Mouse (Mus musculus): ENCODE measurements around the gene Lama2. TPM values are rescaled to one million over a fixed set of nuclear protein-coding genes. Genes with fewer than 3 reads are reported as not detected.
A peak's percentile ranks its signal among the peaks of the same experiment; 100 is the strongest.

The Lama2 gene
- polyA plus RNA-seq, 1 experiment from 2014 or later: 7.6 TPM

GRCm38 (mm10) chr10:27468274-27468673 lies 151.3 kb downstream of the Lama2 start:
- H3K4me2 ChIP-seq (ENCODE audit: low read depth, low read length, severe bottlenecking): no peak overlapping the region
- DNase-seq (ENCODE audit: low spot score) (no peak), ATAC-seq (replicated peaks; ENCODE audit: low FRiP score) (peak; percentile 81)
- H3K27ac ChIP-seq (ENCODE audit: low read depth, low read length): no peak overlapping the region
- no peaks in the 10 kb centered on the region for H3K9me3 ChIP-seq (ENCODE audit: control insufficient read depth, low read length)
- WGBS: 55% methylated on average over 1 of the region's 1 CpGs
- H3K4me3 ChIP-seq (ENCODE audit: low read depth, low read length): no peak overlapping the region
- H3K27me3 ChIP-seq (ENCODE audit: control insufficient read depth, insufficient read depth, low read length): no peaks in the 10 kb centered on the region
- no peaks in the 10 kb centered on the region for H3K36me3 ChIP-seq (ENCODE audit: control insufficient read depth, insufficient read depth, low read length)
- no peaks in the 10 kb centered on the region for H3K4me1 ChIP-seq (replicated peaks; ENCODE audit: control insufficient read depth, insufficient read depth, low read length)
- H3K9ac ChIP-seq (ENCODE audit: low read length): no peak overlapping the region

GRCm38 (mm10) chr10:27413583-27414465 lies 205.7 kb downstream of the Lama2 start:
- H3K4me3 ChIP-seq (ENCODE audit: low read depth, low read length): no peak overlapping the region
- DNase-seq (ENCODE audit: low spot score): no peak
- no peaks in the 10 kb centered on the region for H3K36me3 ChIP-seq (ENCODE audit: control insufficient read depth, insufficient read depth, low read length)
- H3K9me3 ChIP-seq (ENCODE audit: control insufficient read depth, low read length): no peaks in the 10 kb centered on the region
- WGBS: 71% methylated on average over 5 of the region's 5 CpGs
- no peak for ATAC-seq (replicated peaks; ENCODE audit: low FRiP score)
- H3K27me3 ChIP-seq (ENCODE audit: control insufficient read depth, insufficient read depth, low read length): no peaks in the 10 kb centered on the region
- H3K4me2 ChIP-seq (ENCODE audit: low read depth, low read length, severe bottlenecking): no peak overlapping the region
- H3K27ac ChIP-seq (ENCODE audit: low read depth, low read length): no peak overlapping the region
- H3K4me1 ChIP-seq (replicated peaks; ENCODE audit: control insufficient read depth, insufficient read depth, low read length): no peaks in the 10 kb centered on the region
- H3K9ac ChIP-seq (ENCODE audit: low read length): no peak overlapping the region

- no peaks in the 10 kb centered on the region for H3K27me3 ChIP-seq (ENCODE audit: control insufficient read depth, insufficient read depth, low read length)
- H3K4me2 ChIP-seq (ENCODE audit: low read depth, low read length, severe bottlenecking): no peak overlapping the region
- H3K9ac ChIP-seq (ENCODE audit: low read length): no peak overlapping the region
- WGBS: 83% methylated on average over 1 of the region's 1 CpGs
- H3K4me1 ChIP-seq (replicated peaks; ENCODE audit: control insufficient read depth, insufficient read depth, low read length): no peaks in the 10 kb centered on the region
- H3K36me3 ChIP-seq (ENCODE audit: control insufficient read depth, insufficient read depth, low read length): no peaks in the 10 kb centered on the region
- H3K9me3 ChIP-seq (ENCODE audit: control insufficient read depth, low read length): no peaks in the 10 kb centered on the region
- H3K27ac ChIP-seq (ENCODE audit: low read depth, low read length): no peak overlapping the region
- ATAC-seq (replicated peaks; ENCODE audit: low FRiP score) (no peak), DNase-seq (ENCODE audit: low spot score) (no peak)
- no peak overlapping the region for H3K4me3 ChIP-seq (ENCODE audit: low read depth, low read length)
These were observed 228.8 kb downstream of the Lama2 start for GRCm38 (mm10) chr10:27390753-27391152.

- no peaks in the 10 kb centered on the region for H3K36me3 ChIP-seq (ENCODE audit: control insufficient read depth, insufficient read depth, low read length)
- H3K4me3 ChIP-seq (ENCODE audit: low read depth, low read length): no peak overlapping the region
- DNase-seq (ENCODE audit: low spot score) (no peak), ATAC-seq (replicated peaks; ENCODE audit: low FRiP score) (no peak)
- H3K4me1 ChIP-seq (replicated peaks; ENCODE audit: control insufficient read depth, insufficient read depth, low read length): no peaks in the 10 kb centered on the region
- no peaks in the 10 kb centered on the region for H3K27me3 ChIP-seq (ENCODE audit: control insufficient read depth, insufficient read depth, low read length)
- WGBS: 53% methylated on average over 1 of the region's 1 CpGs
- no peak overlapping the region for H3K4me2 ChIP-seq (ENCODE audit: low read depth, low read length, severe bottlenecking)
- H3K27ac ChIP-seq (ENCODE audit: low read depth, low read length): no peak overlapping the region
- H3K9me3 ChIP-seq (ENCODE audit: control insufficient read depth, low read length): no peaks in the 10 kb centered on the region
- H3K9ac ChIP-seq (ENCODE audit: low read length): no peak overlapping the region
These were observed 232.0 kb downstream of the Lama2 start for GRCm38 (mm10) chr10:27387531-27387930.

- no peak overlapping the region for H3K9ac ChIP-seq (ENCODE audit: low read length)
- DNase-seq (ENCODE audit: low spot score) (no peak), ATAC-seq (replicated peaks; ENCODE audit: low FRiP score) (no peak)
- WGBS: 93% methylated on average over 4 of the region's 4 CpGs
- no peak overlapping the region for H3K27ac ChIP-seq (ENCODE audit: low read depth, low read length)
- H3K4me2 ChIP-seq (ENCODE audit: low read depth, low read length, severe bottlenecking): no peak overlapping the region
- H3K36me3 ChIP-seq (ENCODE audit: control insufficient read depth, insufficient read depth, low read length): no peaks in the 10 kb centered on the region
- H3K27me3 ChIP-seq (ENCODE audit: control insufficient read depth, insufficient read depth, low read length): no peaks in the 10 kb centered on the region
- H3K9me3 ChIP-seq (ENCODE audit: control insufficient read depth, low read length): no peaks in the 10 kb centered on the region
- no peak overlapping the region for H3K4me3 ChIP-seq (ENCODE audit: low read depth, low read length)
- no peaks in the 10 kb centered on the region for H3K4me1 ChIP-seq (replicated peaks; ENCODE audit: control insufficient read depth, insufficient read depth, low read length)
These were observed 234.9 kb downstream of the Lama2 start for GRCm38 (mm10) chr10:27384636-27385035.

- H3K4me1 ChIP-seq (replicated peaks; ENCODE audit: control insufficient read depth, insufficient read depth, low read length): no peaks in the 10 kb centered on the region
- 83% methylated on average over 2 of the region's 2 CpGs for WGBS
- H3K9me3 ChIP-seq (ENCODE audit: control insufficient read depth, low read length): no peaks in the 10 kb centered on the region
- H3K9ac ChIP-seq (ENCODE audit: low read length): no peak overlapping the region
- no peak overlapping the region for H3K27ac ChIP-seq (ENCODE audit: low read depth, low read length)
- H3K36me3 ChIP-seq (ENCODE audit: control insufficient read depth, insufficient read depth, low read length): no peaks in the 10 kb centered on the region
- ATAC-seq (replicated peaks; ENCODE audit: low FRiP score) (no peak), DNase-seq (ENCODE audit: low spot score) (no peak)
- no peak overlapping the region for H3K4me2 ChIP-seq (ENCODE audit: low read depth, low read length, severe bottlenecking)
- no peaks in the 10 kb centered on the region for H3K27me3 ChIP-seq (ENCODE audit: control insufficient read depth, insufficient read depth, low read length)
- H3K4me3 ChIP-seq (ENCODE audit: low read depth, low read length): no peak overlapping the region
These were observed 236.5 kb downstream of the Lama2 start for GRCm38 (mm10) chr10:27382887-27383609.

GRCm38 (mm10) chr10:27378286-27378685 lies 241.3 kb downstream of the Lama2 start:
- Histone ChIP-seq H3K4me1 (replicated peaks; ENCODE audit: control insufficient read depth, insufficient read depth, low read length) (no peaks in the 10 kb centered on the region), H3K4me3 (ENCODE audit: low read depth, low read length) (no peak overlapping the region), H3K9ac (ENCODE audit: low read length) (no peak overlapping the region), H3K9me3 (ENCODE audit: control insufficient read depth, low read length) (no peaks in the 10 kb centered on the region), H3K27me3 (ENCODE audit: control insufficient read depth, insufficient read depth, low read length) (no peaks in the 10 kb centered on the region), H3K4me2 (ENCODE audit: low read depth, low read length, severe bottlenecking) (no peak overlapping the region), H3K36me3 (ENCODE audit: control insufficient read depth, insufficient read depth, low read length) (no peaks in the 10 kb centered on the region), H3K27ac (ENCODE audit: low read depth, low read length) (no peak overlapping the region)
- no peak for DNase-seq (ENCODE audit: low spot score)
- ATAC-seq (replicated peaks; ENCODE audit: low FRiP score): no peak
- 72% methylated on average over 1 of the region's 1 CpGs for WGBS

GRCm38 (mm10) chr10:27344278-27344677 lies 275.3 kb downstream of the Lama2 start:
- no peak for DNase-seq (ENCODE audit: low spot score)
- Histone ChIP-seq H3K4me3 (ENCODE audit: low read depth, low read length) (no peak overlapping the region), H3K4me1 (replicated peaks; ENCODE audit: control insufficient read depth, insufficient read depth, low read length) (no peaks in the 10 kb centered on the region), H3K9ac (ENCODE audit: low read length) (no peak overlapping the region), H3K4me2 (ENCODE audit: low read depth, low read length, severe bottlenecking) (no peak overlapping the region), H3K27me3 (ENCODE audit: control insufficient read depth, insufficient read depth, low read length) (no peaks in the 10 kb centered on the region), H3K36me3 (ENCODE audit: control insufficient read depth, insufficient read depth, low read length) (no peaks in the 10 kb centered on the region), H3K9me3 (ENCODE audit: control insufficient read depth, low read length) (no peaks in the 10 kb centered on the region), H3K27ac (ENCODE audit: low read depth, low read length) (no peak overlapping the region)
- WGBS: 46% methylated on average over 7 of the region's 7 CpGs
- peak; percentile 69; the same call in 1 of the 2 replicates for ATAC-seq (replicated peaks; ENCODE audit: low FRiP score)
